Mouse (Mus musculus) embryonic facial prominence, embryonic 13.5 days (tissue): Measurements from ENCODE around the gene Agpat2. TPM values are rescaled to one million over a fixed set of nuclear protein-coding genes. Genes with fewer than 3 reads are reported as not detected.
A peak's percentile ranks its signal among the peaks of the same experiment; 100 is the strongest.

Experiments
- ATAC-seq: fragments of 200-750 bp; cut with Nextera tagmentation; 2 replicates; pipeline ENCODE4 v1.8.0; 2017; ENCODE audit warnings: low read depth; ENCODE audit not compliant: insufficient number of reproducible peaks, insufficient read depth, low FRiP score, low TSS enrichment
- H3K27ac ChIP-seq: fragments of 300-500 bp; sonication (generic); 2 replicates; pipeline ENCODE4 v1.5.1; 2015; ENCODE audit warnings: moderate library complexity, mild to moderate bottlenecking, inconsistent platforms
- H3K27me3 ChIP-seq: fragments of 300-500 bp; sonication (generic); 2 replicates; pipeline ENCODE4 v1.6.1; 2015; ENCODE audit warnings: mild to moderate bottlenecking, inconsistent platforms
- H3K36me3 ChIP-seq: fragments of 300-500 bp; sonication (generic); 2 replicates; pipeline ENCODE4 v1.6.1; 2015; ENCODE audit warnings: mild to moderate bottlenecking, inconsistent platforms
- H3K4me1 ChIP-seq: fragments of 300-500 bp; sonication (generic); 2 replicates; pipeline ENCODE4 v1.6.1; 2015; ENCODE audit warnings: inconsistent platforms
- H3K4me2 ChIP-seq: fragments of 300-500 bp; sonication (generic); 2 replicates; pipeline ENCODE4 v1.6.1; 2015; ENCODE audit warnings: moderate library complexity, mild to moderate bottlenecking, inconsistent platforms
- H3K4me3 ChIP-seq: fragments of 300-500 bp; sonication (generic); 2 replicates; pipeline ENCODE4 v1.5.1; 2015; ENCODE audit warnings: mild to moderate bottlenecking, inconsistent platforms
- H3K9ac ChIP-seq: fragments of 300-500 bp; sonication (generic); 2 replicates; pipeline ENCODE4 v1.6.1; 2015; ENCODE audit warnings: mild to moderate bottlenecking, inconsistent platforms
- H3K9me3 ChIP-seq: fragments of 300-500 bp; sonication (generic); 2 replicates; pipeline ENCODE4 v1.6.1; 2016; ENCODE audit warnings: inconsistent platforms
- WGBS: fragments of 180-500 bp; shearing (Covaris S2); methylation state at CpG from one replicate; pipeline ENCODE4 v1.1.7; 2015; ENCODE audit warnings: mixed read lengths; 5-methylcytosine and 5-hydroxymethylcytosine counted together
- polyA plus RNA-seq: library from polyadenylated mRNA; unstranded; fragments of >200 nt; fragmentation: Nextera tagmentation; extraction: Ambion mirVana; gene quantifications from 2 replicates; pipeline ENCODE4 v1.2.1, GENCODE M21; 2015

Gene Agpat2
- polyA plus RNA-seq, 1 experiment from 2014 or later: 25.2 TPM

DNA sequence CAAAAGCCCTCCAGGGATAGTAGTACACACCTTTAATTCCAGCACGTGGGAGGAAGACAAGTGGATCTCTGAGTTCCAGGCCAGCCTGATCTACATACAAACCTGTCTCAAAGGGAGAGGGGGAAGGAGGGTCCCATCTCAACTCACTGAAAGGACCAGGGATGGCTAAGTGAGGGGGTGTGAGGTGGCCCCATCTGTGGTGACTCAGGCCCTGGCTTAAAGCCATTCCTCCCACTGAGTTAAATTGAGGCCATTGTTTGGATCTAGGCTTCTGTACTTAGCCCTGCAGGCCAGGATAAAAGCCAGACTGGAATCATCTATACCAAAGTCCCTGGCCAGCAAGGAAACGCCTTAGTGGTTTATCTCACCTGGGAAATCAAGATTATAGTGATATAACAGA is 17.0 kb upstream of the Agpat2 start:
- H3K27ac ChIP-seq: no peak overlapping the region
- no peaks in the 10 kb centered on the region; the same call in 1 of the 2 replicates for H3K4me1 ChIP-seq
- no peak overlapping the region for H3K4me2 ChIP-seq
- H3K9ac ChIP-seq: no peak overlapping the region
- no peaks in the 10 kb centered on the region for H3K36me3 ChIP-seq
- H3K4me3 ChIP-seq: no peak overlapping the region
- no peaks in the 10 kb centered on the region for H3K9me3 ChIP-seq
- 35% methylated on average over 2 of the region's 2 CpGs for WGBS
- ATAC-seq: no peak
- H3K27me3 ChIP-seq: no peaks in the 10 kb centered on the region

DNA sequence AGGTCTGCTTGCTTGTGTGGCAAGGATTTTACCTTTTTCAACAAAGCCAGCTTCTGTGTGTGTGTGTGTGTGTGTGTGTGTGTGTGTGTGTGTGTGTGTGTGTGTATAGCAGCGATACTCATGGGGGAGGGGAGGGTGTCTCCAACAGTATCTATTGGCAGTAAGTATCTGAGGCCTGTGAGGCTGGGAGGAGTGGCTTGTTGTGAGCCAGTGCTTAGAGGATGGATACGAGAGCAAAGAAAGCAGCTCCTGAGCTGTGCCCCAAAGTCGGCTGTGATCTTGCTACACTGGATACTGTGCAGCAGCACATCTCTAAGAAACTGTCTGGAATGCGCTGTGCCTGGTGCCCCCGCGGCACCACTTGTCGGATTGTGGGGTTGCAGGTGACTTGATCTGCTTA is 13.7 kb upstream of the Agpat2 start:
- Histone ChIP-seq H3K9ac (peak overlapping the region; percentile 21; the same call in 1 of the 2 replicates), H3K27me3 (no peaks in the 10 kb centered on the region), H3K36me3 (no peaks in the 10 kb centered on the region), H3K4me1 (no peaks in the 10 kb centered on the region; the same call in 1 of the 2 replicates), H3K27ac (no peak overlapping the region), H3K9me3 (no peaks in the 10 kb centered on the region), H3K4me3 (no peak overlapping the region), H3K4me2 (no peak overlapping the region)
- WGBS: 54% methylated on average over 7 of the region's 7 CpGs
- ATAC-seq: no peak

DNA sequence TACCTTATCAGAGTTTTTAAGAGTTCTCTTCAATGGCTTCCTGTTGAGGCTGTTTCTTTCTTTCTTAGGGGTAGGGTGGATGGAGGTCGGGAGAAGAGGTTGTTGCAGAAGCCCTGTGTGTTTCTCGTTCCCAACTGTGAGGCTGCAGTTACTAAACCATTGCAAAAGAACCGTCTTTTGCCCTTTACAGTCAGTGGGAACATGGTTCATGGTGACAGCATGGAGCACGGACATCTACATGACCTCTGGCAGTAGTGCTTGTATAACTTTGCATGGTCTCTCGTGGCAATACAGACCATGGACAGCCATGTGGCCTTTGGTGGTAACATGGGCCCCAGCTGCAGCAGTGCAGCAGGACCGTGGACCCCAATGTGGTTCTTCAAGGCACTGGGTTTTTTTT is 13.1 kb upstream of the Agpat2 start:
- no peak for ATAC-seq
- Histone ChIP-seq H3K9me3 (no peaks in the 10 kb centered on the region), H3K4me1 (no peaks in the 10 kb centered on the region; the same call in 1 of the 2 replicates), H3K4me2 (no peak overlapping the region), H3K36me3 (no peaks in the 10 kb centered on the region), H3K9ac (no peak overlapping the region), H3K27me3 (no peaks in the 10 kb centered on the region), H3K27ac (no peak overlapping the region), H3K4me3 (no peak overlapping the region)
- 76% methylated on average over 6 of the region's 6 CpGs for WGBS

DNA sequence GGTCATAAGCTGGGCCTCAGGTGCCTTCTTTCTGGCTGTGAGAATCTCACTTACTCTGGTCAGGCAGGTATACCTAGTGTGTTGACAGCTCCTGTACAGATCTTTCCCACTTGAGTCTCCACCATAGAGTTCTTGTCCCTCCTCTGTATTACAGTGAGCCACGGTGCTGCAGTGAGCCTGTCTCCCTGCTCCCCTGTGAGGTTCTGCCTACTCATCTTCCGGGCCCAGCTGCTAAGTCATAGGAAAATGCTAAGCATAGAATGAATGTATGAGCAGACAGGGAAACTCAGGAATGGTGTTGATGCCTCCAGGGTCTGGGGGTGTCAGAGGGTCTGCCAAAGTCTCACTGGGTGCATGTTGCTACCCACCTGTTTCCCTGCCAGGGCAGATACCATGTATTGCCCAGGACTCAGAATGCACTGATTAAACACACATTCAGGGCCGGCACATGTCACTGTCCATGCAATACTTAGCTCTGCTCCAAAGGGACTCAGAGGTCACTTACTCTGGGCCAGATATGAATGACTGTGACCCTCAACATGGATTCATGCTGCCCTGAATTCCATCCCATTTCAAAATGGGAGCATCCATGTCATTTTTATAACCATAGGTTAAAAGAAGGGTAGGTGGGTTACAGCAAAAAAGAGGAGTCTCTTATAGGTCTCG is 11.4 kb upstream of the Agpat2 start:
- H3K4me2 ChIP-seq: no peak overlapping the region
- ATAC-seq: no peak
- H3K4me1 ChIP-seq: no peaks in the 10 kb centered on the region
- no peak overlapping the region for H3K9ac ChIP-seq
- WGBS: 84% methylated on average over 4 of the region's 4 CpGs
- no peaks in the 10 kb centered on the region for H3K27me3 ChIP-seq
- no peaks in the 10 kb centered on the region for H3K36me3 ChIP-seq
- no peak overlapping the region for H3K4me3 ChIP-seq
- no peaks in the 10 kb centered on the region for H3K9me3 ChIP-seq
- no peak overlapping the region for H3K27ac ChIP-seq

DNA sequence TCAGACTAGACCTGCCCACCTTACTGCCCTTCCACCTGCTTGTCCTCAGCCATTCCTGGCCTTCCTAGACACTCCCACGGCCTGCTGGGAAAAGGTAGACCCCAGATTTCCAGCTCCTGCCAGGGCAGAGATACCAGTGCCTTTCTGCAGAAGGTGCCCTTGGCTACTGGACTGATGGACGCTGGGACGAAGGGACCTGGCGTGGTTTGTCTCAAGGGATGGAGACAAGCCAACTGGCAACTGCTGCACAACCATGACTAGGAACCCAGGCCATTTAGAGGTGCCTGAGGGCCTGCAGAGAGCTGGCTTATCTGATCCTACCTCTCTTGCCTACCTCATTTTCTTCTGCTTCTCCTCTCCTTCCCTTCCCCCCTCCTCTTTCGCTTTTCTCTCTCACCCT is 10.7 kb upstream of the Agpat2 start:
- no peak overlapping the region for H3K4me3 ChIP-seq
- no peaks in the 10 kb centered on the region for H3K9me3 ChIP-seq
- H3K9ac ChIP-seq: no peak overlapping the region
- H3K4me1 ChIP-seq: peaks cover 4% of the 10 kb centered on the region
- H3K27me3 ChIP-seq: no peaks in the 10 kb centered on the region
- no peak overlapping the region for H3K27ac ChIP-seq
- H3K4me2 ChIP-seq: no peak overlapping the region
- no peak for ATAC-seq
- H3K36me3 ChIP-seq: no peaks in the 10 kb centered on the region
- WGBS: 73% methylated on average over 5 of the region's 5 CpGs

DNA sequence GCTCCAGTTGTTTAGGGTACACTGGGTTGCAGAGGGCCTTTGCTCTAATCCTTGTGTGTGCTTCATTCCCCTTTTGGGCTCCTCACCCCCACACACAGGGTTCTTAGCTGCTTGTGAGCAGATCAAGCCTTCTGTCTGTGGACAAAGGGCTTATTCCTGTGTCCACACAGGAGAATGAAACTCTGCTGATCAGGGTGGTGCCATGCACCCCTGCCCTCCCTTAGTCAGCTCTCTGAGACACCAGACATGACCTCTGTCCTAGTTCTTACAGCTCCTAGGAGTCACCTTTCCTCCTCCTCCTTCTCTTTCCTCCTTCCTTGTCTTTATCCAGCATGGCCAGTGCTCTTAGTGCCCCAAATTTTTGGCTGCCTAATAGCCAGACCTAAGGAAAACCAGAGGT is 7.7 kb upstream of the Agpat2 start:
- Histone ChIP-seq H3K27ac (no peak overlapping the region), H3K9me3 (no peaks in the 10 kb centered on the region), H3K36me3 (no peaks in the 10 kb centered on the region), H3K4me3 (no peak overlapping the region), H3K27me3 (no peaks in the 10 kb centered on the region), H3K4me2 (no peak overlapping the region), H3K4me1 (peaks cover 10% of the 10 kb centered on the region), H3K9ac (no peak overlapping the region)
- no peak for ATAC-seq

DNA sequence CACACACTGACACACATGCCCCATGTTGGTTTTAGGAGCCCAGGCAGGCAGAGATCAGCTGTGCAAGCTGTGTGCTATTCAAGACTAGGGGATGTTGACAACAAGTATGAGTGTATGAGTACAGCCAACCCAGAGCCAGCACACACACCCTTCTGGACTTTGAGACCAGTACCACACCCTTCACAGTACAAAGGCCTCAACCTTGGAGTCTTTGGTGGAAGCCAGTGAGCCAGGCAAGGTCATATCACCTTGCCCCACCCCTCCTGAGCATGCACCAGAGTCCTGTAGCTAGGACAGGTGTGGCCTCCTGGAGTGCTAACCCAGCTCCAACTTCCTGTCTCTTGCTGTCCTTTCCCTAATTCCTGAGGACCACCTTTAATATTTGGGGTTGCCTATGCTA is 6.8 kb upstream of the Agpat2 start:
- no peaks in the 10 kb centered on the region for H3K9me3 ChIP-seq
- no peak overlapping the region for H3K9ac ChIP-seq
- no peak overlapping the region for H3K4me2 ChIP-seq
- H3K27me3 ChIP-seq: no peaks in the 10 kb centered on the region
- no peaks in the 10 kb centered on the region for H3K36me3 ChIP-seq
- ATAC-seq: no peak
- H3K4me1 ChIP-seq: peaks cover 15% of the 10 kb centered on the region
- H3K27ac ChIP-seq: no peak overlapping the region
- no peak overlapping the region for H3K4me3 ChIP-seq

DNA sequence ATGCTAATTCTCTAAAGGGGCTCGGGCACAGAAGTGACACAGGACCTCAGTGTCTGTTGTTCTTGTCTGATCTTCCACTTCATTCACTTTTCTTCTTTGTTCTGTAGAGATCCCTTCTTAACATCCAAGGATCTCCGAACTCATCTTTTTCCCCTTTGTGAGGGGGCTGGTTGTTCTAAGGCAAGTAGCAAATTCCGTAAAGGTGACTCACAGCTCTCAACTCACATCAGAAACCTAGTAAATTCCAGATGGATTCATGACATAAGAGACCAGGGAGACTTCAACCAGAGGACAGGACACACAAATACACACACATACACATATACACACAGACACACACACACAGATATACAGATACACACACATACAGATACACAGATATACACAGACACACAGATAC is 6.3 kb upstream of the Agpat2 start:
- Histone ChIP-seq H3K9ac (no peak overlapping the region), H3K4me1 (peaks cover 15% of the 10 kb centered on the region), H3K36me3 (no peaks in the 10 kb centered on the region), H3K9me3 (no peaks in the 10 kb centered on the region), H3K4me2 (no peak overlapping the region), H3K27me3 (no peaks in the 10 kb centered on the region), H3K4me3 (no peak overlapping the region), H3K27ac (no peak overlapping the region)
- no peak for ATAC-seq
- 67% methylated on average over 3 of the region's 3 CpGs for WGBS

DNA sequence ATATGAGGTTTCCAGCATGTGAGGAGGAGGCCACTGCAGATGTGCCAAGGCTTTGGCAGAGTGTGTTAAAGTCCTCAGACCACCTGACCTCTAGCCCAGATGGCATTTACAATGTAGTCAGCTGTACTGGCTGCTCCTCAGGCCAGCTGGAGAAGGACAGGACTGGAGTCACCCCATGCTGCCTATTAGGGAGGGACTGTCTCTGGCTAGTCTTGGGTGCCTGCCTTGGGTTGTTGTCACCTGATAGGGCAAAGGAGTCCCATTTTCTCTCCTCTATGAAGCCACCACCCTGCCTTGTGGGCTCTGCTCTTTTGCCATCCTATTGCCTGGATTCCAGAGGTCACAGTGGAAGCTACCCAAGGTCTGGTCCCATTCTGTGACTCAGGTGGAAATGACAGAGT is 5.0 kb upstream of the Agpat2 start:
- Histone ChIP-seq H3K4me3 (no peak overlapping the region), H3K9ac (no peak overlapping the region), H3K4me1 (peaks cover 19% of the 10 kb centered on the region), H3K27ac (no peak overlapping the region), H3K36me3 (no peaks in the 10 kb centered on the region), H3K4me2 (no peak overlapping the region), H3K27me3 (no peaks in the 10 kb centered on the region), H3K9me3 (no peaks in the 10 kb centered on the region)
- ATAC-seq: no peak

DNA sequence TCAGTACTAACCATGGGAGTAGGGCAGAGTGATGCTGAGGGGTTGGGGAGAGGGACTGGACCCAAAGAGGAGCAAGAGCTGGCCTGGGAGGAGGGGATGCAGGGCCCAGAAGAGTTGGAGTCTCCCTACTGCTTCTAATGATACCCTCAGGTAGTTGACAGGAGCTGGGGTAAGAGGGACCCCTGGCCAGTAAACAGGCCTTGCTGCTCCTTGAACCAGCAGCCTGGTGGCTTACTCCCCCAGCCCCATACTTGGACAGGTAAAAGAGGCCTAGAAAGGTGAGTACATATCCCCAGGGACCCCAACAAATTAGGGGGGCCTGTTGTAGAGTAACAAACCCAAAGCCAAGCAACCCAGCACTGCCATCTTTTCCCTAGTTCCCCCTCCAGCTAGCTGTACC is 4.6 kb upstream of the Agpat2 start:
- H3K27ac ChIP-seq: no peak overlapping the region

DNA sequence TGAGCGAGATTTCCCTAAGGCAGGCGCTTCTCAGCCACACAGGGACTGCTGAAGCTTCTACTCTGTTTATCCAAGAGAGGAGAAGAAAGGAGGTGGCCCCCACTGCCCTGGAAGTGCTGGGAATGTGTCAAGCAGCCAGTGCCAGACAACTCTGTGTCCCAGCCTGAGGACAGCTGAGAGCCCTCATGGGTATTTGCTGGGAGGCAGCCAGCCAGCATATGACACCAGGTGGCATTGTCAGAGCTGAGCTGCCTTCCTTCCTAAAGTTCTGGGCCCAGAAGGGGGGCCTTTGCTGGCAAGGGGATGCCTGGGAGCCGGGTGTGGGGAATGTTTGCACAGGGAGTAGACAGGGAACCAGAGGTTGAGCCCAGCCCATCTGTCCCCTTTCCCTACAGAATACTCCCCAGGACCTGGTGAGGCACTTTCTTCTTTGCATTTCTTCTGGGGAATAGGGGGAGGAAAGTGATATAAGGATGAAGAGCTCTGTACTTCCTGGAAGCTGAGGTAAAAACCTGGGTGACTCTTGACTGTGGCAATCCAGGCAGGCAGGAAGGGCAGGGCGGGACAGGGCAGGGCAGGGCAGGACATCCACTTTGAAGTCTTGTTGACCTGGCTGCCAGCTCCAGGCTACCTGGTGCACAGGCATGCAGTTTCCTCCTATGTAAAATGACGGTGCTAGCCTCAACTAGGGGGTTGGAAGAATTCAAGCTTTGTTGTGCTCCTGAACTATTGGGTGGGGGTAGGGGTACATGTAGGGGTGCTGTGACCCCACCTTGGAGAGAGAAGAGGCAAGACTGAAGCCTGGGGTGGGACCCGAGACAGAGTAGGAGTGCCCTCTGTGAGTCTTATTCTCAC is 3.1 kb upstream of the Agpat2 start:
- no peaks in the 10 kb centered on the region; the same call in 1 of the 2 replicates for H3K27me3 ChIP-seq
- H3K36me3 ChIP-seq: no peaks in the 10 kb centered on the region
- no peak overlapping the region for H3K4me2 ChIP-seq
- H3K4me3 ChIP-seq: no peak overlapping the region
- ATAC-seq: no peak
- no peaks in the 10 kb centered on the region for H3K9me3 ChIP-seq
- 0 out of 2 replicates have a peak overlapping the region, but pooled peaks have one; percentile 0 for H3K9ac ChIP-seq
- H3K4me1 ChIP-seq: peaks cover 31% of the 10 kb centered on the region
- no peak overlapping the region for H3K27ac ChIP-seq
- 58% methylated on average over 6 of the region's 6 CpGs for WGBS

More for the DNA sequence above, 4.6 kb upstream of the Agpat2 start:
- ATAC-seq: no peak
- Histone ChIP-seq H3K27me3 (no peaks in the 10 kb centered on the region), H3K9me3 (no peaks in the 10 kb centered on the region), H3K4me2 (no peak overlapping the region), H3K36me3 (no peaks in the 10 kb centered on the region), H3K4me1 (peaks cover 20% of the 10 kb centered on the region), H3K9ac (no peak overlapping the region), H3K4me3 (no peak overlapping the region)

DNA sequence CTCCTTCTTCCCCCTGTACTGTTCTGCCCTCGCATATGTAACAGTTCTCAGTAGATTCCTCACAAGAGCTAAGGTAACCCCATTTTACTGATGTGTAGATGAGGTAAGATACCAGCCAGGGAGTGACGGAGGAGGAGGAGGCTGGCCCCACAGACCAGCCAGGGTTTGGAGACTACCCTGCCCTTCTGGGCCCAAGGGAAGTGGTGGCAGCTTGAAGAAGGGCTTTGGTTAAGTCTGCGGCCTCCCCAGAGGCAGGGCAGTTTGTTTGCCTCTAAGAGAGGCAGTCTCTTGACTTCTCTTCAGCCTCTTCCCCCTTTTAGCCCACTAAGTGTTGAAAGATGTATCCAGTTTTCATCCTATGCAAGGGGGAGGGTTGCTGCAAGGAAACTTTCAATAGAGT is 2.4 kb upstream of the Agpat2 start:
- no peaks in the 10 kb centered on the region for H3K36me3 ChIP-seq
- no peaks in the 10 kb centered on the region for H3K9me3 ChIP-seq
- ATAC-seq: no peak
- no peak overlapping the region for H3K4me3 ChIP-seq
- no peak overlapping the region for H3K4me2 ChIP-seq
- H3K27ac ChIP-seq: no peak overlapping the region
- H3K27me3 ChIP-seq: no peaks in the 10 kb centered on the region; the same call in 1 of the 2 replicates
- H3K9ac ChIP-seq: no peak overlapping the region
- peaks cover 31% of the 10 kb centered on the region for H3K4me1 ChIP-seq
- 77% methylated on average over 3 of the region's 3 CpGs for WGBS
